Mouse (Mus musculus): ENCODE measurements at regions not wholly inside any gene's neighbourhood (a gene's known extent, or its start where the extent isn't known, plus 50 kb on each side); places are given as distances from the start of the nearest gene placed in this dataset.

DNA sequence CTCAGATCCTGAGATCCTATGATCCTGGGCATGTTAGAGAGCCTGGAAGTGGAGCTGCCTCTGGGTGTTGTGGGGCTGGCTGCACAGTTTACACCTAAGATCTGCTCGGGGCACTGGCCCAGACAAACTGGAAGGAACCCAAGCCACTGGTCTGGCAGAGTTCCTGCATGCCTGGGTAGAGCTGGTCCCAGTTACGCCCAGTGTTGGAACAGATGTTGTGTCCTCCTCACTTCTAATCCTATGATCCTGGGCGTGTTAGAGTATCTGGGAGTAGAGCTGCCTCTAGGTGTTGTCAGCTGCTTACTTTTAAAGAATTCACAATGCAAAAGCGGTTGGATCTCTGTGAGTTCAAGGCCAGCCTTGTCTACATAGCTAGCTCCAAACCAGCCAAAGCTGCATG is 67.4 kb upstream of the Nt5e start:
- TF ChIP-seq POLR2A (IDR thresholded peaks at IDR 0.05; ENCODE audit: low read depth, low read length) (no peak), CTCF (conservative IDR thresholded peaks at IDR 0.05 in 1 of 2, IDR thresholded peaks at IDR 0.05 in 1 of 2; ENCODE audit: low read depth in 2 of 2, low read length in 2 of 2) (no peak), MAX (IDR thresholded peaks at IDR 0.05; ENCODE audit: low read length) (no peak), EP300 (IDR thresholded peaks at IDR 0.05; ENCODE audit: low read length) (no peak), ZNF384 (IDR thresholded peaks at IDR 0.05; ENCODE audit: low read depth, low read length) (no peak), MAFK (IDR thresholded peaks at IDR 0.05; ENCODE audit: insufficient replicate concordance, low read length) (no peak), UBTF (IDR thresholded peaks at IDR 0.05; ENCODE audit: low read depth, low read length) (no peak), ETS1 (conservative IDR thresholded peaks at IDR 0.05; ENCODE audit: low read depth, low read length) (no peak)
